Mouse (Mus musculus) liver, embryonic 12.5 days (tissue): ENCODE measurements around the gene Zbtb38. TPM values are rescaled to one million over a fixed set of nuclear protein-coding genes. Genes with fewer than 3 reads are reported as not detected.
A peak's percentile ranks its signal among the peaks of the same experiment; 100 is the strongest.
"Not testable (repeated sequence)": the region's sequence is repeated elsewhere in the genome, so short reads cannot be mapped to it uniquely, and the experiment has no call there.

ENCODE experiments used
- ATAC-seq: fragments of 200-750 bp; cut with Nextera tagmentation; 2 replicates; pipeline ENCODE4 v1.8.0; 2017; ENCODE audit warnings: moderate number of reproducible peaks, mild to moderate bottlenecking, moderate library complexity
- H3K27ac ChIP-seq: fragments of 300-500 bp; sonication (generic); 2 replicates; pipeline ENCODE4 v1.5.1; 2016; ENCODE audit warnings: mild to moderate bottlenecking
- H3K27me3 ChIP-seq: fragments of 300-500 bp; sonication (generic); replicated peaks from 2 replicates; pipeline ENCODE4 v1.6.1; 2016; ENCODE audit warnings: mild to moderate bottlenecking, moderate library complexity
- H3K36me3 ChIP-seq: fragments of 300-500 bp; sonication (generic); 2 replicates; pipeline ENCODE4 v1.6.1; 2016; ENCODE audit warnings: mild to moderate bottlenecking, moderate library complexity
- H3K4me1 ChIP-seq: fragments of 300-500 bp; sonication (generic); 2 replicates; pipeline ENCODE4 v1.6.1; 2016
- H3K4me2 ChIP-seq: fragments of 300-500 bp; sonication (generic); 2 replicates; pipeline ENCODE4 v1.6.1; 2016; ENCODE audit warnings: mild to moderate bottlenecking, moderate library complexity
- H3K4me3 ChIP-seq: fragments of 300-500 bp; sonication (generic); 2 replicates; pipeline ENCODE4 v1.5.1; 2016; ENCODE audit warnings: mild to moderate bottlenecking, moderate library complexity
- H3K9ac ChIP-seq: fragments of 300-500 bp; sonication (generic); 2 replicates; pipeline ENCODE4 v1.6.1; 2016; ENCODE audit warnings: mild to moderate bottlenecking, moderate library complexity
- H3K9me3 ChIP-seq: fragments of 300-500 bp; sonication (generic); replicated peaks from 2 replicates; pipeline ENCODE4 v1.6.1; 2016; ENCODE audit warnings: mild to moderate bottlenecking, moderate library complexity
- WGBS: fragments of 180-500 bp; shearing (Covaris S2); methylation state at CpG from one replicate; pipeline ENCODE4 v1.1.7; 2016; ENCODE audit not compliant: insufficient replicate concordance; 5-methylcytosine and 5-hydroxymethylcytosine counted together
- polyA plus RNA-seq: library from polyadenylated mRNA; unstranded; fragments of >200 nt; fragmentation: Nextera tagmentation; extraction: Ambion mirVana; gene quantifications from 2 replicates; pipeline ENCODE4 v1.2.1, GENCODE M21; 2016

Zbtb38 gene
- polyA plus RNA-seq, 1 experiment from 2014 or later: 7.0 TPM

- WGBS: 65% methylated on average over 4 of the region's 4 CpGs
- no peak for ATAC-seq
- H3K4me2 ChIP-seq: no peak overlapping the region
- no peaks in the 10 kb centered on the region for H3K9me3 ChIP-seq
- no peaks in the 10 kb centered on the region for H3K27me3 ChIP-seq
- no peak overlapping the region for H3K27ac ChIP-seq
- H3K4me1 ChIP-seq: 0 out of 2 replicates have a peak, but pooled peaks cover 3% of the 10 kb centered on the region
- H3K9ac ChIP-seq: no peak overlapping the region
- H3K36me3 ChIP-seq: peaks cover 40% of the 10 kb centered on the region
- no peak overlapping the region for H3K4me3 ChIP-seq
These were observed 68.4 kb downstream of the Zbtb38 start for GRCm38 (mm10) chr9:96684165-96684792.

- Histone ChIP-seq H3K4me3 (no peak overlapping the region), H3K36me3 (no peaks in the 10 kb centered on the region), H3K27me3 (no peaks in the 10 kb centered on the region), H3K4me2 (no peak overlapping the region), H3K27ac (no peak overlapping the region), H3K9ac (no peak overlapping the region), H3K4me1 (no peaks in the 10 kb centered on the region), H3K9me3 (no peaks in the 10 kb centered on the region)
- 45% methylated on average over 5 of the region's 5 CpGs for WGBS
- no peak for ATAC-seq
These were observed 74.0 kb downstream of the Zbtb38 start for GRCm38 (mm10) chr9:96678611-96679010.

- H3K4me2 ChIP-seq, H3K27me3 ChIP-seq, H3K9ac ChIP-seq, H3K36me3 ChIP-seq, H3K27ac ChIP-seq, ATAC-seq, H3K4me1 ChIP-seq, H3K9me3 ChIP-seq, H3K4me3 ChIP-seq: not testable (repeated sequence)
- WGBS: 77% methylated on average over 5 of the region's 5 CpGs
These were observed 74.9 kb downstream of the Zbtb38 start for GRCm38 (mm10) chr9:96677711-96678110.

GRCm38 (mm10) chr9:96676671-96677070 lies 76.0 kb downstream of the Zbtb38 start:
- Histone ChIP-seq H3K4me3 (no peak overlapping the region), H3K9me3 (no peaks in the 10 kb centered on the region), H3K4me2 (no peak overlapping the region), H3K36me3 (no peaks in the 10 kb centered on the region), H3K4me1 (no peaks in the 10 kb centered on the region), H3K9ac (no peak overlapping the region), H3K27ac (no peak overlapping the region), H3K27me3 (no peaks in the 10 kb centered on the region)
- ATAC-seq: no peak
- 78% methylated on average over 10 of the region's 10 CpGs for WGBS

GRCm38 (mm10) chr9:96675763-96676640 lies 76.6 kb downstream of the Zbtb38 start:
- no peaks in the 10 kb centered on the region for H3K9me3 ChIP-seq
- no peaks in the 10 kb centered on the region for H3K27me3 ChIP-seq
- ATAC-seq: no peak
- H3K36me3 ChIP-seq: no peaks in the 10 kb centered on the region
- H3K4me2 ChIP-seq: no peak overlapping the region
- no peak overlapping the region for H3K27ac ChIP-seq
- H3K9ac ChIP-seq: no peak overlapping the region
- H3K4me3 ChIP-seq: no peak overlapping the region
- no peaks in the 10 kb centered on the region for H3K4me1 ChIP-seq
- 72% methylated on average over 8 of the region's 8 CpGs for WGBS

GRCm38 (mm10) chr9:96675071-96675762 lies 77.4 kb downstream of the Zbtb38 start:
- WGBS: 43% methylated on average over 5 of the region's 5 CpGs
- ATAC-seq: peak; percentile 48
- H3K9ac ChIP-seq: no peak overlapping the region
- no peak overlapping the region for H3K4me3 ChIP-seq
- H3K27ac ChIP-seq: no peak overlapping the region
- H3K4me1 ChIP-seq: peaks cover 3% of the 10 kb centered on the region
- no peaks in the 10 kb centered on the region for H3K36me3 ChIP-seq
- H3K4me2 ChIP-seq: no peak overlapping the region
- no peaks in the 10 kb centered on the region for H3K27me3 ChIP-seq
- no peaks in the 10 kb centered on the region for H3K9me3 ChIP-seq

GRCm38 (mm10) chr9:96674301-96674700 lies 78.3 kb downstream of the Zbtb38 start:
- 68% methylated on average over 8 of the region's 8 CpGs for WGBS
- Histone ChIP-seq H3K36me3 (no peaks in the 10 kb centered on the region), H3K4me1 (peaks cover 6% of the 10 kb centered on the region), H3K4me3 (no peak overlapping the region), H3K9ac (no peak overlapping the region), H3K9me3 (no peaks in the 10 kb centered on the region), H3K27me3 (no peaks in the 10 kb centered on the region), H3K4me2 (no peak overlapping the region), H3K27ac (no peak overlapping the region)
- no peak for ATAC-seq

- H3K27me3 ChIP-seq: no peaks in the 10 kb centered on the region
- 73% methylated on average over 2 of the region's 2 CpGs for WGBS
- ATAC-seq: no peak
- H3K4me1 ChIP-seq: peaks cover 6% of the 10 kb centered on the region
- no peak overlapping the region for H3K4me3 ChIP-seq
- H3K9ac ChIP-seq: no peak overlapping the region
- H3K9me3 ChIP-seq: no peaks in the 10 kb centered on the region
- H3K36me3 ChIP-seq: no peaks in the 10 kb centered on the region
- H3K4me2 ChIP-seq: no peak overlapping the region
- H3K27ac ChIP-seq: no peak overlapping the region
These were observed 80.2 kb downstream of the Zbtb38 start for GRCm38 (mm10) chr9:96672466-96672865.

- WGBS: 84% methylated on average over 12 of the region's 12 CpGs
- Histone ChIP-seq H3K27me3 (no peaks in the 10 kb centered on the region), H3K36me3 (no peaks in the 10 kb centered on the region), H3K9me3 (no peaks in the 10 kb centered on the region), H3K4me2 (no peak overlapping the region), H3K27ac (no peak overlapping the region), H3K4me1 (peaks cover 6% of the 10 kb centered on the region), H3K4me3 (no peak overlapping the region), H3K9ac (no peak overlapping the region)
- no peak for ATAC-seq
These were observed 81.4 kb downstream of the Zbtb38 start for GRCm38 (mm10) chr9:96671249-96671648.

- H3K4me1 ChIP-seq: peaks cover 6% of the 10 kb centered on the region
- peak overlapping the region; percentile 39; the same call in 1 of the 2 replicates for H3K9ac ChIP-seq
- H3K27me3 ChIP-seq: no peaks in the 10 kb centered on the region
- H3K4me2 ChIP-seq: peak overlapping the region; percentile 70
- H3K36me3 ChIP-seq: no peaks in the 10 kb centered on the region
- no peak overlapping the region for H3K27ac ChIP-seq
- H3K9me3 ChIP-seq: no peaks in the 10 kb centered on the region
- H3K4me3 ChIP-seq: peak overlapping the region; percentile 46
- ATAC-seq: peak; percentile 100
- WGBS: 3% methylated on average over 15 of the region's 15 CpGs
These were observed 82.8 kb downstream of the Zbtb38 start for GRCm38 (mm10) chr9:96669877-96670276.

GRCm38 (mm10) chr9:96668628-96669027 lies 84.0 kb downstream of the Zbtb38 start:
- H3K9ac ChIP-seq: no peak overlapping the region
- ATAC-seq: no peak
- H3K4me3 ChIP-seq: no peak overlapping the region
- H3K4me1 ChIP-seq: peaks cover 6% of the 10 kb centered on the region
- H3K36me3 ChIP-seq: no peaks in the 10 kb centered on the region
- no peak overlapping the region for H3K27ac ChIP-seq
- 52% methylated on average over 5 of the region's 5 CpGs for WGBS
- H3K9me3 ChIP-seq: no peaks in the 10 kb centered on the region
- H3K4me2 ChIP-seq: no peak overlapping the region
- H3K27me3 ChIP-seq: no peaks in the 10 kb centered on the region
